Mouse (Mus musculus) kidney, adult 2 months (tissue): ENCODE results near the gene Prkaa1. TPM values are rescaled to one million over a fixed set of nuclear protein-coding genes. Genes with fewer than 3 reads are reported as not detected.

Experiments used
- DNase-seq: peaks from one replicate; pipeline ENCODE4 v3.0.0; 2021
- H3K27ac ChIP-seq: fragments of 200-500 bp; 2 replicates; pipeline ENCODE4 v1.5.1; 2012; ENCODE audit warnings: low read depth, low read length, control low read depth, inconsistent platforms; ENCODE audit not compliant: insufficient read depth
- H3K27me3 ChIP-seq: fragments of 200-500 bp; replicated peaks from 2 replicates; pipeline ENCODE4 v1.6.1; 2012; ENCODE audit warnings: mild to moderate bottlenecking, moderate library complexity, low read length, inconsistent platforms; ENCODE audit not compliant: control insufficient read depth, insufficient read depth
- H3K36me3 ChIP-seq: fragments of 200-500 bp; 2 replicates; pipeline ENCODE4 v1.6.1; 2012; ENCODE audit warnings: mild to moderate bottlenecking, moderate library complexity, low read length, inconsistent platforms; ENCODE audit not compliant: control insufficient read depth, insufficient read depth
- H3K4me1 ChIP-seq: fragments of 200-500 bp; 2 replicates; pipeline ENCODE4 v1.6.1; 2011; ENCODE audit warnings: low read length; ENCODE audit not compliant: control insufficient read depth, insufficient read depth
- H3K4me3 ChIP-seq: fragments of 200-500 bp; 2 replicates; pipeline ENCODE4 v1.5.1; 2011; ENCODE audit warnings: mild to moderate bottlenecking, low read depth, low read length, control low read depth; ENCODE audit not compliant: insufficient read depth
- CTCF ChIP-seq: fragments of 200-500 bp; conservative IDR thresholded peaks from 2 replicates; pipeline ENCODE4 v1.5.1; 2011; ENCODE audit warnings: low read depth, mild to moderate bottlenecking, control low read depth, low read length, moderate library complexity, mixed read lengths; ENCODE audit not compliant: insufficient read depth, insufficient read length
- POLR2A ChIP-seq: fragments of 200-500 bp; IDR thresholded peaks from one replicate; pipeline ENCODE4 v1.6.1; 2011; ENCODE audit warnings: low read depth, low read length, control low read depth
- WGBS: fragments of 180-500 bp; shearing (Covaris S2); methylation state at CpG from one replicate; pipeline ENCODE4 v1.1.7; 2018; 5-methylcytosine and 5-hydroxymethylcytosine counted together
- polyA plus RNA-seq: library from polyadenylated mRNA; depleted of rRNA; stranded (reverse); fragments of >200 nt; gene quantifications from 2 replicates; pipeline ENCODE4 v1.2.3, GENCODE M21; 2012

Prkaa1 gene
- polyA plus RNA-seq, 1 experiment = 6.5 TPM

DNA sequence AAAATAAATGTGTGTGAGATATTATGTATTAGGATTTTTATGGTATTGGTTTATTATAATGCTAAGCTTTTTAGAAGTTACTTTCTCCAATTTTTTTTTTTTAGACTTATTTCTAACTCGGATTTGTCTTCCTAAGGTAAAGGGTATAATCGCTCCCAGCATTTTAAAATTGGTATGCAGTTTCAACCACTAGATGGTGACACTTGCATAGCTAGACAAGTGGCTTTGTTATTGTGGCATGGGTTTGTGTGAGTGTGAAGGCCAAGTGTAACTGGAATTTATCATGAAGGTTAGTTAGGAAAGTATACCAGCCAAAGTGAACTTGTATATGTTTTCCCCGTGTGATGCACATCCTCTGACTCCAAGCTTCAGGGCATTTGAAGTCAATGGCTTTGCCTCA lies 50.2 kb downstream of the Prkaa1 start:
- no peak for TF ChIP-seq CTCF
- TF ChIP-seq POLR2A = no peak
- Histone ChIP-seq H3K36me3 (no peaks in the 10 kb centered on the region; the same call in 1 of the 2 replicates), H3K27ac (peak overlapping the region; percentile 15), H3K27me3 (no peaks in the 10 kb centered on the region), H3K4me3 (no peak overlapping the region), H3K4me1 (peaks cover 17% of the 10 kb centered on the region)
- 54% methylated on average over 3 of the region's 3 CpGs for WGBS
- peak; percentile 49 for DNase-seq

DNA sequence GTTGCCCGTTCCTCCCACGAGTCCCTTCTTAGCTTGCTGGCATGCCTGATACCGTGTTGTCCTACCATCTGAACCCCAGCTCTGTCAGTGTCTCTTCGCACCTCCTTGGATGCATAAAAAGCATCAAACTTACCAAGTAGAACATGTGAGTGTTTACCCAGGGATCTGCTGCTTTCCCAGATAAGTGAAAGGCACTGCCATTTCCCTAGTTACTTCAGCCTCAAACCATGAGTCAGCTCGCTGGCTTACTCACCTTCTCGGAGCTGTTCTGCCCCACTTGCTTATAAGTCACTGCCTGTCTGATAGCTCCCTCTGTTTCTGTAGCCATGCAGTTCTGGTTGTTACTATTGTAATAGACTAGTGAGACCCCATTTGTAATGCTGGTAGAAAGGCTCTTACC lies 50.8 kb downstream of the Prkaa1 start:
- no peaks in the 10 kb centered on the region for H3K27me3 ChIP-seq
- peak overlapping the region; percentile 15 for H3K27ac ChIP-seq
- peaks cover 17% of the 10 kb centered on the region for H3K4me1 ChIP-seq
- TF ChIP-seq POLR2A (no peak), CTCF (no peak)
- DNase-seq = no peak
- WGBS = 65% methylated on average over 6 of the region's 6 CpGs
- H3K4me3 ChIP-seq = no peak overlapping the region
- H3K36me3 ChIP-seq = no peaks in the 10 kb centered on the region; the same call in 1 of the 2 replicates

DNA sequence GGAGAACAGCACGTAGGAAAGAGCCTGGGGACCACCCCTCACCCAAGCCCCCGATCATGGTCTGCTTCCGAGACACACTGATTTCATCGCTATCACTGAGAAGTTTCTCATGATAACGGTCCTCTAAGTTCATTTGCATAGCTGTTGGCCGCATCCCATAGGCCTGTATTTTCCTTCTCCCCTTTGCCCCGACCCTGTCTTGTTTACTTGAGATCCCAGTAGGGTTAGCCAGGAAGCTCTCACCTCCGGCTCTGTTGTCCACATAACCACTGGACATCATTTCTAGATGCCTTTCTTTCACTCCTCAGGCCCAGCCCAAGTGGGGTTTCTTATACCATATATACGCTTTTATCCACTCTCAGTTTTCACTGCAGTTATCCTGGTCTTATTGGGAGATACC lies 51.3 kb downstream of the Prkaa1 start:
- DNase-seq = peak; percentile 36
- H3K4me3 ChIP-seq = no peak overlapping the region
- WGBS = 79% methylated on average over 9 of the region's 9 CpGs

DNA sequence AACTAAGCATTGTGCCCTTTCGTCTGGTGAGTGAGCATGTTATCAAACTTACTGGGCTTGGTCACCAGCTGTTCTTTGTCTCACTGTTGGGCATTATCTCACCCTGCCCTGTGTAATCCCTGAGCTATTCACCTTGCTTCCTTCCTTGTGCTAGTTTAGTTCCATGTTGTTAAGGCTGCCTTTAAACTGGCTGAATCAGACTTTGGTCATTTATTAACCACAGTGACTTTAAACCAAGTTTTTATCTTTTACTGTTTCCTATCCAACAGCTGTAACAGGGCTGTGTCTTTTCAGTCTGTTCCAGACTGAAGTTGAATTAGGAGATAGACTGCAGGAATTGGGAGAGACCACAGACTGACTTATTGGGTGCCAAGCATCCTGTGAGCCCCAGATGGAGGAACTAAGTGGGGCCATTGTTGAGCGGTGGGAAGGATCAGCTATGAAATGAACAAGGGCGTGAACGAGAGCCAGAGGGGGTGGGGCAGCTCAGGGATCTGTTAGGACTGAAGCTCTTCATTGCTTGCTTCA lies 52.4 kb downstream of the Prkaa1 start:
- DNase-seq = peak; percentile 71
- H3K27me3 ChIP-seq = no peaks in the 10 kb centered on the region
- H3K4me3 ChIP-seq = no peak overlapping the region
- whole genome bisulfite sequencing = 19% methylated on average over 4 of the region's 4 CpGs
- peak overlapping the region; percentile 77; the same call in 1 of the 2 replicates for H3K27ac ChIP-seq
- H3K4me1 ChIP-seq = peaks cover 17% of the 10 kb centered on the region
- no peaks in the 10 kb centered on the region; the same call in 1 of the 2 replicates for H3K36me3 ChIP-seq
- TF ChIP-seq POLR2A = no peak
- TF ChIP-seq CTCF = no peak

More for the DNA sequence above, 51.3 kb downstream of the Prkaa1 start:
- Histone ChIP-seq H3K27ac (no peak overlapping the region), H3K36me3 (no peaks in the 10 kb centered on the region; the same call in 1 of the 2 replicates), H3K27me3 (no peaks in the 10 kb centered on the region), H3K4me1 (peaks cover 17% of the 10 kb centered on the region)
- TF ChIP-seq CTCF (no peak), POLR2A (no peak)

DNA sequence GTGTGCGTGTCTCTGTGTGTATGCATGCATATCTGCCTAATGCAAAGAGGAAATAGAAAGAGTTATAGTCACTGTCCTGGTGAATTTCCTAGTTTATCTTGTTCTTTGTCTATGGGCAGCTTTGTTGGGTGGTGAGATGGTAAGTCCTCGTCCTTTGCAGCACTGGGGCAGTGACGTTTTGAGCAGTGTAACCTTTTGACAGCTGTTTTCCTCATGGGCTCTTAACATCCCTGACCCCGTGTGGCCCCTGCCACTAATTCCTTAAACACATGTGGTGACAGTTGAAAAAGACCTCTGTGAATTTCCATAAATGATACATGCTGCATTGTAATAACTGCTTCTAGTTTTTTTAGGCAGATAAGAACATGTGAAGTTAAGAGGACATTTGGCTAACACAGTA lies 53.0 kb downstream of the Prkaa1 start:
- Histone ChIP-seq H3K4me1 (peaks cover 17% of the 10 kb centered on the region), H3K27me3 (no peaks in the 10 kb centered on the region), H3K36me3 (no peaks in the 10 kb centered on the region; the same call in 1 of the 2 replicates), H3K4me3 (no peak overlapping the region), H3K27ac (peak overlapping the region; percentile 72)
- WGBS = 40% methylated on average over 4 of the region's 4 CpGs
- no peak for TF ChIP-seq CTCF
- no peak for TF ChIP-seq POLR2A
- no peak for DNase-seq

DNA sequence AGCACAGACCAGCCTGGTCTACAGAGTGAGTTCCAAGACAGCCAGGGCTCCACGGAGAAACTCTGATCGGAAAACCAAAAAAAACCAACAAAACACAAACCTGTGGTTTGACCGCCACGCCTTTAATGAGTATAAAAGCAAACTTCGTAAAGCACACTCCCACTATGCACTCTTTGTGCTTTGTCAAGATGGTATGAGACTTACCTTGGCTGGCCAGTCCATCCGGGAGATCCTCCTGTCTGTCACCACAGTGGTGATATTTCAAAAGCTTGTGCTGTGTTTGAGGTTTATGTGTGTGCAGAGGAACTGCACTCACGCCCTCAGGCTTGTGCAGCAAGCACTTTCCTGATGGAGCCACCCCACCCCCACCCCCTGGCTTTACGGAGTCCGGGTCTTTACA lies 61.6 kb downstream of the Prkaa1 start:
- Histone ChIP-seq H3K4me1 (no peaks in the 10 kb centered on the region), H3K4me3 (no peak overlapping the region), H3K27me3 (no peaks in the 10 kb centered on the region), H3K36me3 (no peaks in the 10 kb centered on the region), H3K27ac (no peak overlapping the region)
- DNase-seq = no peak
- WGBS = 90% methylated on average over 9 of the region's 9 CpGs
- TF ChIP-seq CTCF (no peak), POLR2A (no peak)

DNA sequence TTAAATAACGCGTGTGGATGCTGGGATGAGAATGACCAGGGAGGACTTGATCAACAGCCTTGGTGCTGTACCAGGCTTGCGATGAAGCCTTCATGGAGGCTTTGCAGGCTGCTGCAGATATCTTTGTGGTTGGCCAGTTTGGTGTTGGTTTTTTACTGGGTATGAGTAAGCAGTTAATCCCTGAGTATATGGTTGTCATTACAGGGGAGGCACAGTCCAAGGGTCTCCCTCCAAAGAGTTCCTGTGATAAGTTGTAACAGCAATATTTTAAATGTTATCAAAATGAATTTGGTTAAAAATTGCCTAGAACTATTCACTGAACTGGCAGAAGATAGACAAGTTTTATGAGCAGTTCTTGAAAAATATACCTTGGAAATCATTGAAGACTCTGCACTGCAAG lies 65.5 kb downstream of the Prkaa1 start:
- no peaks in the 10 kb centered on the region for H3K27me3 ChIP-seq
- TF ChIP-seq CTCF = no peak
- TF ChIP-seq POLR2A = no peak
- H3K27ac ChIP-seq = no peak overlapping the region
- no peak overlapping the region for H3K4me3 ChIP-seq
- H3K36me3 ChIP-seq = no peaks in the 10 kb centered on the region; the same call in none of the 2 replicates
- no peak for DNase-seq
- H3K4me1 ChIP-seq = no peaks in the 10 kb centered on the region
- WGBS = 96% methylated on average over 3 of the region's 3 CpGs
